Mouse (Mus musculus): Measurements from ENCODE around the gene Golt1b.
"Not testable (repeated sequence)": the region's sequence is repeated elsewhere in the genome, so short reads cannot be mapped to it uniquely, and the experiment has no call there.

The Golt1b gene

GRCm38 (mm10) chr6:142387011-142387754 is at the start of gene Golt1b, which contains the start of gene Recql:
Golt1b (plus strand) TSS chr6:142387221.
Recql (minus strand) TSS chr6:142387087.
- DNase-seq (ENCODE audit: low spot score), result peak; percentile 96

- no peak for DNase-seq (ENCODE audit: low spot score)
These were observed 48.1 kb upstream of the Golt1b start for GRCm38 (mm10) chr6:142338961-142339360.

GRCm38 (mm10) chr6:142339576-142339975 is 47.4 kb upstream of the Golt1b start:
- no peak for DNase-seq (ENCODE audit: low spot score)

GRCm38 (mm10) chr6:142343561-142343960 is 43.5 kb upstream of the Golt1b start:
- DNase-seq (ENCODE audit: low spot score), result peak; percentile 12

DNA sequence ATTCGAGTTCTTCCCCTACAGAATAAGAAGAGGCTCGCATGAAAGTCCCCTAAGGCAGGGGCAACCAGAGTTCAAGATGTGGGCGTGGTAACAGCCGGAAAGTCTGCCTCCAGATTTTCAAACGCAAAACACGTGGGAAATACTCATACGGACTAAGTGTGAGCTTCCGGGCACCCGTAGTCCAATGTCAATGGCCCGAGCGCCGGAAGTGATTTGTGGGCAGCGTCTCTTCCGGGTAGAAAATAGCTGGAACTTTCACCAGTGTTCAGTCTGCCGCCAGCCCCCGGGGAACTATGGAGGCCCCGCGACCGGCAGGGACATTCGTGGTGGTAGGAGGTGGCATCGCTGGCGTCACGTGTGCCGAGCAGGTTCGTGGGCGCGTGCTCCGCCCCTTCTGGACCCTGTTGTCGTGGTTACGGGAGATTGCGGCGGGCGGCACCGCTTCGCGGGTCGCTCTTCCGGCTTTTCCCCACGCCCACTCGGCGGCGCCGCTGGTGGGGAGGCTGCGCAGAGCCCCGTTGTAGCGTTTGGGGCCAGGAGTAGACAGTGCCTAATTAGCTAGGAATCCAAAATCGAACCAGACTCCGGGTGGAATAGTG is 41.5 kb upstream of the Golt1b start, which contains the start of gene Pyroxd1:
TSS of gene Pyroxd1 (plus strand) at position 215 of the 599 bp plus-strand sequence.
- DNase-seq (ENCODE audit: low spot score), result peak; percentile 79

- no peak for DNase-seq (ENCODE audit: low spot score)
These were observed 40.6 kb upstream of the Golt1b start for GRCm38 (mm10) chr6:142346181-142347110.

DNA sequence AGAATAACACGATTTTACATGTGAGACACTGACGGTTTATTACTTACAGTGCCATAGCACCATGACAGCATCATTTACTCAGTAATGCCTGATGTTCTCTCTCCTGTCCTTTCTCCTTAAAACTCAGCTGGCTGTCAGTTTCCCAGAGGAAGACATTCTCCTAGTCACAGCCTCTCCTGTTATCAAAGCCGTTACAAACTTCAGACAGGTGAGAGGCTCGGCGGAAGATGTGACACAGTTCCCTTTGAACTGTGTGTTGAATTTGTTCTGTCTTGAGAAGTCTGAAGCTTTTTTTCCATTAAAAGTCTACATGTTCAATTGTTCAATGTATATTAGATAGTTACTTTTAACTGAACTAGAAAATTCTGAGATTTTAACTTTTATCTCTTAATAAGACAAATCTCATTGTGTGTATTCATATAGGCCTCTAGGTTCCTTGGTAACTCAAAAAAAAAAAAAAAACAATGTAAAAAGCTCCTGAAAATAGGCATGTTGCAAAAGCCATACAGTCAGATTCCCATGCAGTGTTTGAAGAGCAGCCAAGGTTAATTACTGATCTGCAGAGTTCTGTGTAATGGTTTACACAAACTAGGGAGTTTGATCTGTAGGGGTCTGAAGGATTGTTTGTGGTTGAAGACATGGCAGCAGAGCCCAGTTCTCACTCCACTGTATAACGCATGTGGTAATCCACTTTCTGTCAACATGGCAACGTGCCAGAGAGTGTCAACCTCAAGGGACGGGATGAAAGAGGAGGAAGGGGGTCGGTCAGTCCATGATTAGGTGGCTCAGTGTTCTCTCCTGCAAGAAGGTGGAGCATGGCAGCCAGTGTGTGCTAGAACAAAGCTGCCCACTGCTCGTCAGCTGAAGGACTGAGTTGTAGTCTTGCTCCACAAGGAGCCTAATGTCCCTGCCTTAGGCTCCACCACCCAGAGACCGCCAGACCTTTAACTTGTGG is 39.3 kb upstream of the Golt1b start:
- DNase-seq (ENCODE audit: low spot score), result no peak

DNA sequence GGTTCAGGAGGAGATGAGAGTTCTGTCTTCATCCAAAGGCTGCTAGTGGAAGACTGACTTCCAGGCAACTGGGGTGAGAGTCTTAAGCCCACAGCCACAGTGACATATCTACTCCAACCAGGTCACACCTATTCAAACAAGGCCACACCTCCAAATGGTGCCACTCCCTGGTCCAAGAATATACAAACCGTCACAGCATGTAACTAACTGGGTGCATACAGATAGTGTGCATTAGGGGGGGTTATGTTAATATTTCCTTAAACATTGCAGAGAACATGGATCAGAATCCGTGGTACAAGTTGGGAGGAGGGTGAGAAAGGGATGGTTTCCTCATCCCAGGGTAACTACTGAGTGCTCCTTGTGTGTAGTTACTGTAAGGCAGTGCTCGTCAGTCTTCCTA is 34.9 kb upstream of the Golt1b start:
- DNase-seq (ENCODE audit: low spot score), result not testable (repeated sequence)

- DNase-seq (ENCODE audit: low spot score), result no peak
These were observed 29.9 kb upstream of the Golt1b start for GRCm38 (mm10) chr6:142357106-142357505.

DNA sequence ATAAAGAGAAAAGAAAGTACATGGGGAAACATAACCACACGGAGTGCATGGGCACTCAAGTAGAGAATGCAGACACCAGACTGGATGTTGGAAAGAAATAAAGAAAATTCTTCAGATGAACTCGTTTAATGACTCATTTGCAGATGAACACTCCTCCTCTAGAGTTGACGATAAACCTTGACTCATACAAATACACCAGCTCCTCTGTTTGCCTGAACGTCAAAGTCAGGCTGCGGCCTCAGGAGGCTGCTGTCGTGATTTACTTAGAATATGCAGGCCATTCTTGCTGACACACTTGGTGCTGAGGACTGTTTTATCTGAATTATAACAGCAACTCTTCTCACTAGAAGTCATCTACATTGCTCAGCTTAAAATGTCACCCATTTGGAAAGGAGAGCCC is 25.0 kb upstream of the Golt1b start:
- DNase-seq (ENCODE audit: low spot score), result no peak

GRCm38 (mm10) chr6:142363019-142363576 is 23.9 kb upstream of the Golt1b start:
- no peak for DNase-seq (ENCODE audit: low spot score)

DNA sequence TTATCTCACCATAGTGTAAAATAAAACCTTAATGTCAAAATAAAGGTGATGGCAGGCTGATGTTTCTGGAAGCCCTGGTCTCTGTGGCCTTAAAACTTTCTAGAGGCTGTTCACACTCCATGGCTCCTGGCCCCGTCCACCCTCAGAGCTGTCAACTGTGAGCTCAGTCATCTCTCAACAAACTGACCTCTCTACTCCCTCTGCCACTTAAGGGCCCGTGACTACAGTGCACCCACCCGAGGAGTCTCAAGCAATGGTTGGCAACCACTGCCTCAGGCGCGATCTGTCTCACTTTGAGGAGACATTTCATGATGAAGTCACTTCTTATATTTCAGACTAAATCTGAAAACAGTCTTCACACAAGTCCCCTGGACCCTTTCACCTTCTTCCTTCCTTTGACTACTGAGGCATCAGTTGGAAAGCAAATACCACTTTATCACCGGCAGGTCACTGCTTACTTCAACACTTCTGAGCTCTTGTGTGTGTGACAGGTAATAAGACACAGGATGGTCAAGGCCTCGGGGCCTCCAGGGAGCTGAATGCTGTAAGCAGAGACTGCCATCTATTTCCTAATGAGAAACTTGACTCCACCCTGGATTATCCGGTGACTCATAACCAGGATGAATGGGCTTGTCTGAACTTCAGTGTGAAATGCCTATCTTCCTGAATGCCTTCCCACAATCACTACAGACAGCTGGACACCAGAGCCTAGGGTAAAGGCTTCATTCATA is 21.1 kb upstream of the Golt1b start:
- no peak for DNase-seq (ENCODE audit: low spot score)

DNA sequence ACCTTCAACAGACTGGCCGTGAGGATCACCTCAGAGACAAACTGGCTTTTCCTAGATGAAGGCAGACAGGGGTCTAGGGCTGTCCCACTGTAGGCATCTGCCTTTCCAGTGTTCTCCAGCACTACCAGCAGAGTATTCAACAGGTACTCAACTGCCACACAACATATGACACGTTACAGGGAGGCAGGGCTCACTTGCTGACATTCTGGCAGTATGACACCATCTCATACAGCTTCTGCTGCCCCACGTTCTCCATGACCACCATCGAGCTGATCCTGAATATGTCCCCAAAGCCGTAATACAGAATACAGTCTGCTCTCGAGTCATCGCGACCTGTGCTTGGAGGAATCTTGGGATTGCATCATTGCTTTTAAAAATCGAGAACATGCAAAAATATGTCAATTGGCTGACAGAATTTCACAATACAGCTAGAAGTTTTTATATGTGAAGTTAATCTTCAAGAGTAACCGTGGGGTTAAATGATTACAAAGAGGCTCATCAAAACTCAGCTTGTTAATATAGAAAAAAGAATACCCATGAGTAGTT is 20.5 kb upstream of the Golt1b start:
- no peak for DNase-seq (ENCODE audit: low spot score)

DNA sequence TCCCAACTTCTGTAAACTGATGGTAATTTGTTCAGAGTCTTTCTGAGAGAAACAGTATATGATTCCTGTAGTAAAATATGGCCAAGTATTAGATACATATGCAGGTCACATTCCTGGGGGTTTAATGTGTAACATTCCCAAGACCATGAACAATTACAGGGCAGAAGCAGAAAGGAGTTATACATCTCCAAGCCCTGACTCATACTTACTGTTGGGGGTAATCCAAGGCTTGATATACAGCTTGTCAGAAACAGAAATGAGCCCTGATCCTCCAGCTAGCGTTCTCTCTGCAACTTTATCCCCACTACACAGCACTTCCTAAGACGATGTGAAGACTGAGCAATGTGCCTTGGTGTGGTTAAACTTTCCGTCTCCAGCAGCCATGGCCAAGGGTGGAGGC is 19.5 kb upstream of the Golt1b start:
- DNase-seq (ENCODE audit: low spot score), result no peak

DNA sequence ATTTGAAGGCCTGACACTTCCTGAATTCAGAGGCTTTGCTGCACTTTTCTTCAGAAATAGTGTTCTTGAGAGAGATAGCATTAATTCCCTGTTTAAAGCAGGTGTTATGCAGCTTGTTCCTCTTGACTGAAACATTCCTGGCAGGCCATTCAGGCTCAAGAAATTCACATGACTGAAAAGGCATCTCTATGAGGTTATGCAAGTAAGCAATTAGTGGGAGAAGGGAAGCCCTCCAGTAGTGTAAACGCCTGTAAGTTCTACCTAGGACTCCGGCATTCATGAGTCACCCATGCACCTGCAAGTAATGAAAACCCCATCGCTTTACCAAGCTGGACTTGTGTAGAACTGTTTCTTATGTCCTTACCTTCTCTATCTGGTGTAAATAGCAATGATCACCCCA is 17.5 kb upstream of the Golt1b start:
- DNase-seq (ENCODE audit: low spot score), result no peak

DNA sequence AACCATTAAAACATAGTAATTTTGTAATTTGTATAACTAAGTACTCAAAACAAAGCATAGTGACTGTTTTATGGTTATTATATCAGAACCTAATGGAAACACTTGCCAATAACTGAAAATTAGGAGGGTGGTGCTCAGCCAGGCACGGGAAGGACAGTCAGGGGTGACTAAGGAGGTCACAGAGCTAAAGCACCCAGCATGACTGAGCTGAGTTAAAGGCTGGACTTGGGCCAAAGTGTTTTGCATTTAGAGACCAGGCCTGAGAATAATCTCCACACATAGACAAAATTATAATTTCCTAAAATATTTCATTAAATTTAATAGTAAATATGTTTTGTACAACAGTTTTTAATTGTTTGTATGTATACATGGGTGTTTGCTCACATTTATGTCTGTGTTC is 9.9 kb upstream of the Golt1b start:
- DNase-seq (ENCODE audit: low spot score), result no peak

- DNase-seq (ENCODE audit: low spot score), result no peak
These were observed 8.3 kb upstream of the Golt1b start for GRCm38 (mm10) chr6:142378576-142379330.

DNA sequence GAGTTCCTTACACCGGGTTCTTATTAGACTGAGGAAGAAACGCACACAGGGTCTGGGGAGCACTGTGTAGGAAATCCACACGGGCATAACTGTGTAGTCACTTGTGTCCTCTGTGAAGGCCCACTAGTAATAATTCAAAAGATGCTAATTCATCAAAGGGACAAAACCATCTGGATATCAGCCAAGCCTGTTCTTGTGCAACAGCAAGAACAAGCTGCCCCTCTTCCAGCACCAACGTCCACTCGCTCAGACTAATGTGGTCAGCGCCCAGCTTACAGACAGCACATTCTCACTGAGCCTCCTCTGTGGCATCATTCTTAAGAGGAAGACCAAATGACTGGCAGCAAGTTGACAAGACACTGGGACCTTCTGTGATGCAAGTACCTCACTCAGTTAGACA is 7.1 kb upstream of the Golt1b start:
- DNase-seq (ENCODE audit: low spot score), result no peak

DNA sequence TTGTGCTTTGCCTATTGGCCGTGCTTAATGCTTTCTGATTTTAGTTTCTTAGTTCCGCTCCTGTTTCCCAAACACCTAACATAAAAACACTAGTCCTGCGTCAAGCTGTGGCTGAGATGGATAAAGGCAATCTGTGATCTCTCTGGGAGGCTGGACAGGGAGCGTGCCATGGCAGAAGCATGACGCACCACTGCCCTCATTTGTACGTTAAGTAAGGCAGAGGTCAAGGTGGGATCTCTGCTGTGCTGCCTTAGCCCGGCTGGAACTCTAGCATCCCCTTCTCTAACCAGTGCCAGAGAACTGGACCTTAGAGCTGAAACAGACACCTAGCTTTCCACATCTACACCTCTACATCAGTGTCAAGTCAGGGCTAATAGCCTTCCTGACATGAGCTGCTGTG is 5.4 kb upstream of the Golt1b start:
- no peak for DNase-seq (ENCODE audit: low spot score)
